Mouse (Mus musculus) erythroblast, embryonic 14.5 days (primary cell): Measurements from ENCODE around the gene Pparg. TPM values are rescaled to one million over a fixed set of nuclear protein-coding genes. Genes with fewer than 3 reads are reported as not detected.

Experiments
- H3K27me3 ChIP-seq: 2 replicates; pipeline ENCODE4 v1.6.1; 2012; ENCODE audit warnings: inconsistent platforms; ENCODE audit not compliant: control insufficient read depth
- H3K36me3 ChIP-seq: 2 replicates; pipeline ENCODE4 v1.6.1; 2012; ENCODE audit warnings: mild to moderate bottlenecking, inconsistent platforms; ENCODE audit not compliant: control insufficient read depth
- H3K4me1 ChIP-seq: 2 replicates; pipeline ENCODE4 v1.6.1; 2012; ENCODE audit warnings: inconsistent platforms; ENCODE audit not compliant: control insufficient read depth
- H3K4me3 ChIP-seq: replicated peaks from 2 replicates; pipeline ENCODE3; 2012; ENCODE audit warnings: moderate library complexity, mild to moderate bottlenecking, inconsistent platforms
- H3K9me3 ChIP-seq: 2 replicates; pipeline ENCODE4 v1.6.1; 2012; ENCODE audit warnings: low read length, inconsistent platforms, mixed read lengths; ENCODE audit not compliant: control insufficient read depth
- GATA1 ChIP-seq: IDR thresholded peaks from 2 replicates; pipeline ENCODE4 v1.6.1; 2012; ENCODE audit warnings: low read length, inconsistent platforms, mixed read lengths
- TAL1 ChIP-seq: IDR thresholded peaks from 3 replicates; pipeline ENCODE4 v1.6.1; 2012; ENCODE audit warnings: low read length, inconsistent platforms, mixed read lengths
- polyA plus RNA-seq: library from polyadenylated mRNA; stranded (reverse); fragments of >175 nt; gene quantifications from 2 replicates; pipeline ENCODE4 v1.2.3, GENCODE M21; 2012

Pparg gene
- polyA plus RNA-seq, 1 experiment, result not detected

GRCm38 (mm10) chr6:115469666-115470581, 109.2 kb downstream of the Pparg start:
- no peaks in the 10 kb centered on the region for H3K36me3 ChIP-seq
- no peaks in the 10 kb centered on the region for H3K9me3 ChIP-seq
- TF ChIP-seq GATA1 (no peak), TAL1 (no peak)
- H3K4me1 ChIP-seq, result no peaks in the 10 kb centered on the region
- H3K27me3 ChIP-seq, result no peaks in the 10 kb centered on the region
- no peak overlapping the region for H3K4me3 ChIP-seq

- Histone ChIP-seq H3K27me3 (no peaks in the 10 kb centered on the region), H3K9me3 (no peaks in the 10 kb centered on the region), H3K36me3 (no peaks in the 10 kb centered on the region), H3K4me1 (no peaks in the 10 kb centered on the region), H3K4me3 (no peak overlapping the region)
- TF ChIP-seq TAL1, result no peak
- no peak for TF ChIP-seq GATA1
Observed at GRCm38 (mm10) chr6:115471956-115472355, 111.2 kb downstream of the Pparg start.

- Histone ChIP-seq H3K9me3 (no peaks in the 10 kb centered on the region), H3K4me3 (no peak overlapping the region), H3K36me3 (no peaks in the 10 kb centered on the region), H3K4me1 (peaks cover 14% of the 10 kb centered on the region), H3K27me3 (no peaks in the 10 kb centered on the region)
- TF ChIP-seq GATA1 (no peak), TAL1 (no peak)
Observed at GRCm38 (mm10) chr6:115477081-115477695, 116.4 kb downstream of the Pparg start.

GRCm38 (mm10) chr6:115479963-115480321, 119.2 kb downstream of the Pparg start:
- Histone ChIP-seq H3K4me3 (no peak overlapping the region), H3K4me1 (peaks cover 14% of the 10 kb centered on the region), H3K9me3 (no peaks in the 10 kb centered on the region), H3K36me3 (no peaks in the 10 kb centered on the region), H3K27me3 (no peaks in the 10 kb centered on the region)
- no peak for TF ChIP-seq GATA1
- TF ChIP-seq TAL1, result no peak

GRCm38 (mm10) chr6:115480322-115481017, 119.7 kb downstream of the Pparg start:
- Histone ChIP-seq H3K4me1 (peaks cover 14% of the 10 kb centered on the region), H3K4me3 (no peak overlapping the region), H3K27me3 (no peaks in the 10 kb centered on the region), H3K36me3 (no peaks in the 10 kb centered on the region), H3K9me3 (no peaks in the 10 kb centered on the region)
- no peak for TF ChIP-seq GATA1
- no peak for TF ChIP-seq TAL1

- Histone ChIP-seq H3K9me3 (no peaks in the 10 kb centered on the region), H3K4me3 (no peak overlapping the region), H3K36me3 (no peaks in the 10 kb centered on the region), H3K4me1 (peaks cover 14% of the 10 kb centered on the region), H3K27me3 (no peaks in the 10 kb centered on the region)
- TF ChIP-seq GATA1 (no peak), TAL1 (no peak)
Observed at GRCm38 (mm10) chr6:115481018-115481354, 120.2 kb downstream of the Pparg start.

GRCm38 (mm10) chr6:115481603-115482002, 120.9 kb downstream of the Pparg start:
- no peaks in the 10 kb centered on the region for H3K27me3 ChIP-seq
- no peak for TF ChIP-seq GATA1
- no peak for TF ChIP-seq TAL1
- no peaks in the 10 kb centered on the region for H3K36me3 ChIP-seq
- H3K9me3 ChIP-seq, result no peaks in the 10 kb centered on the region
- no peak overlapping the region for H3K4me3 ChIP-seq
- peaks cover 14% of the 10 kb centered on the region for H3K4me1 ChIP-seq

GRCm38 (mm10) chr6:115485635-115486034, 124.9 kb downstream of the Pparg start:
- no peak overlapping the region for H3K4me3 ChIP-seq
- TF ChIP-seq TAL1 (no peak), GATA1 (no peak)
- H3K9me3 ChIP-seq, result no peaks in the 10 kb centered on the region
- H3K4me1 ChIP-seq, result peaks cover 6% of the 10 kb centered on the region
- no peaks in the 10 kb centered on the region for H3K27me3 ChIP-seq
- H3K36me3 ChIP-seq, result no peaks in the 10 kb centered on the region

- no peak overlapping the region for H3K4me3 ChIP-seq
- TF ChIP-seq TAL1 (no peak), GATA1 (no peak)
- H3K36me3 ChIP-seq, result no peaks in the 10 kb centered on the region
- no peaks in the 10 kb centered on the region for H3K9me3 ChIP-seq
- no peaks in the 10 kb centered on the region for H3K27me3 ChIP-seq
- no peaks in the 10 kb centered on the region for H3K4me1 ChIP-seq
Observed at GRCm38 (mm10) chr6:115489831-115490230, 129.1 kb downstream of the Pparg start.
